Mouse (Mus musculus) MEL (cell line): ENCODE results near the gene Swt1. TPM values are rescaled to one million over a fixed set of nuclear protein-coding genes. Genes with fewer than 3 reads are reported as not detected.

Experiments
- DNase-seq: peaks from one replicate; pipeline ENCODE4 v3.0.0; 2011; ENCODE audit warnings: low read depth, low spot score
- H3K27ac ChIP-seq: 2 replicates; pipeline ENCODE4 v1.5.1; 2012; ENCODE audit warnings: low read depth, mild to moderate bottlenecking, control low read depth, low read length, moderate library complexity; ENCODE audit not compliant: control insufficient read depth
- H3K27me3 ChIP-seq, 2 experiments: fragments of 150-350 bp in 1 of 2; sonication (generic) in 1 of 2; 2 replicates each; pipeline ENCODE4 v1.6.1; 2012; ENCODE audit warnings: low read length in 2 of 2, mild to moderate bottlenecking in 2 of 2, improper control_type of control experiment in 1 of 2, moderate library complexity in 1 of 2; ENCODE audit not compliant: insufficient read depth in 2 of 2, control insufficient read depth in 1 of 2
- H3K36me3 ChIP-seq, 2 experiments: 2 replicates each; pipeline ENCODE4 v1.6.1; 2012 to 2014; ENCODE audit warnings: low read length in 2 of 2, improper control_type of control experiment in 1 of 2, inconsistent platforms in 1 of 2, mild to moderate bottlenecking in 1 of 2; ENCODE audit not compliant: insufficient read depth in 2 of 2, control insufficient read depth in 1 of 2
- H3K4me1 ChIP-seq, 2 experiments: fragments of 150-350 bp in 1 of 2; sonication (generic) in 1 of 2; 2 replicates each; pipeline ENCODE4 v1.6.1; 2012; ENCODE audit warnings: low read length in 2 of 2, improper control_type of control experiment in 1 of 2, mild to moderate bottlenecking in 1 of 2; ENCODE audit not compliant: insufficient read depth in 2 of 2, control insufficient read depth in 1 of 2
- H3K4me3 ChIP-seq, 2 experiments: fragments of 150-350 bp in 1 of 2; sonication (generic) in 1 of 2; 2 replicates each; pipeline ENCODE4 v1.5.1; 2012; ENCODE audit warnings: low read depth in 2 of 2, low read length in 2 of 2, mild to moderate bottlenecking in 2 of 2, moderate library complexity in 2 of 2, control low read depth in 1 of 2, improper control_type of control experiment in 1 of 2; ENCODE audit not compliant: control insufficient read depth in 1 of 2, insufficient read depth in 1 of 2
- H3K79me2 ChIP-seq: 2 replicates; pipeline ENCODE4 v1.6.1; 2012; ENCODE audit warnings: mild to moderate bottlenecking, low read length, moderate library complexity; ENCODE audit not compliant: control insufficient read depth, poor library complexity, insufficient read depth
- H3K9ac ChIP-seq: 2 replicates; pipeline ENCODE4 v1.6.1; 2012; ENCODE audit warnings: low read depth, mild to moderate bottlenecking, control low read depth, low read length, moderate library complexity; ENCODE audit not compliant: control insufficient read depth, poor library complexity, severe bottlenecking
- H3K9me3 ChIP-seq: fragments of 150-350 bp; sonication (generic); replicated peaks from 2 replicates; pipeline ENCODE4 v1.6.1; 2012; ENCODE audit warnings: mild to moderate bottlenecking, low read length, improper control_type of control experiment, moderate library complexity; ENCODE audit not compliant: insufficient read depth
- BHLHE40 ChIP-seq: IDR thresholded peaks from 2 replicates; pipeline ENCODE4 v1.6.1; 2012; ENCODE audit warnings: low read depth, mild to moderate bottlenecking, inconsistent platforms, low read length, improper control_type of control experiment, borderline replicate concordance
- CHD2 ChIP-seq: IDR thresholded peaks from 2 replicates; pipeline ENCODE4 v1.6.1; 2011; ENCODE audit warnings: low read length, improper control_type of control experiment
- CTCF ChIP-seq, 3 experiments: IDR thresholded peaks in 2 of 3; conservative IDR thresholded peaks in 1 of 3; 2 replicates each; pipeline ENCODE4 v1.5.1; 2011 to 2012; ENCODE audit warnings: low read length in 3 of 3, low read depth in 2 of 3, mild to moderate bottlenecking in 2 of 3, improper control_type of control experiment in 1 of 3, inconsistent platforms in 1 of 3, mixed read lengths in 1 of 3, moderate library complexity in 1 of 3; ENCODE audit not compliant: control insufficient read depth in 1 of 3, insufficient read depth in 1 of 3, poor library complexity in 1 of 3, severe bottlenecking in 1 of 3
- E2F4 ChIP-seq: IDR thresholded peaks from 2 replicates; pipeline ENCODE4 v1.6.1; 2011; ENCODE audit warnings: low read depth, low read length, improper control_type of control experiment, borderline replicate concordance
- ELF1 ChIP-seq: IDR thresholded peaks from 2 replicates; pipeline ENCODE4 v1.6.1; 2014; ENCODE audit warnings: low read depth, mild to moderate bottlenecking, inconsistent platforms, low read length, improper control_type of control experiment, moderate library complexity
- ETS1 ChIP-seq: IDR thresholded peaks from 2 replicates; pipeline ENCODE4 v1.6.1; 2012; ENCODE audit warnings: low read depth, mild to moderate bottlenecking, inconsistent platforms, low read length, improper control_type of control experiment, moderate library complexity
- GABPA ChIP-seq: IDR thresholded peaks from 2 replicates; pipeline ENCODE4 v1.6.1; 2012; ENCODE audit warnings: low read depth, mild to moderate bottlenecking, inconsistent platforms, low read length, improper control_type of control experiment, moderate library complexity
- GATA1 ChIP-seq: IDR thresholded peaks from 2 replicates; pipeline ENCODE4 v1.6.1; 2011; ENCODE audit warnings: low read depth, low read length, improper control_type of control experiment
- HCFC1 ChIP-seq: IDR thresholded peaks from 2 replicates; pipeline ENCODE4 v1.6.1; 2012; ENCODE audit warnings: low read depth, mild to moderate bottlenecking, inconsistent platforms, low read length, improper control_type of control experiment, moderate library complexity
- KAT2A ChIP-seq: conservative IDR thresholded peaks from 2 replicates; pipeline ENCODE4 v1.6.1; 2012; ENCODE audit warnings: low read depth, low read length, improper control_type of control experiment, inconsistent platforms
- MAFK ChIP-seq: IDR thresholded peaks from 2 replicates; pipeline ENCODE4 v1.6.1; 2011; ENCODE audit warnings: low read depth, mild to moderate bottlenecking, low read length, improper control_type of control experiment, borderline replicate concordance
- MAX ChIP-seq: IDR thresholded peaks from 2 replicates; pipeline ENCODE4 v1.6.1; 2011; ENCODE audit warnings: low read length, improper control_type of control experiment
- MEF2A ChIP-seq: IDR thresholded peaks from 2 replicates; pipeline ENCODE4 v1.6.1; 2014; ENCODE audit warnings: low read depth, mild to moderate bottlenecking, inconsistent platforms, low read length, improper control_type of control experiment; ENCODE audit not compliant: poor library complexity, insufficient replicate concordance, severe bottlenecking; ENCODE audit errors: extremely low read depth
- MXI1 ChIP-seq: IDR thresholded peaks from 2 replicates; pipeline ENCODE4 v1.6.1; 2011; ENCODE audit warnings: mild to moderate bottlenecking, low read depth, low read length, improper control_type of control experiment
- MYB ChIP-seq: IDR thresholded peaks from 2 replicates; pipeline ENCODE4 v1.6.1; 2011; ENCODE audit warnings: mild to moderate bottlenecking, low read depth, low read length, improper control_type of control experiment
- NELFE ChIP-seq: IDR thresholded peaks from 2 replicates; pipeline ENCODE4 v1.6.1; 2011; ENCODE audit warnings: low read depth, low read length, improper control_type of control experiment
- NRF1 ChIP-seq: IDR thresholded peaks from 2 replicates; pipeline ENCODE4 v1.6.1; 2014; ENCODE audit warnings: low read depth, mild to moderate bottlenecking, inconsistent platforms, low read length, improper control_type of control experiment, moderate library complexity; ENCODE audit not compliant: poor library complexity, insufficient read depth, severe bottlenecking
- POLR2A ChIP-seq, 2 experiments: IDR thresholded peaks; 2 replicates each; pipeline ENCODE4 v1.6.1; 2011 to 2012; ENCODE audit warnings: low read length in 2 of 2, mild to moderate bottlenecking in 2 of 2, control low read depth in 1 of 2, improper control_type of control experiment in 1 of 2, low read depth in 1 of 2, moderate library complexity in 1 of 2; ENCODE audit not compliant: control insufficient read depth in 1 of 2, insufficient read depth in 1 of 2, poor library complexity in 1 of 2
- POLR2AphosphoS2 ChIP-seq: IDR thresholded peaks from 2 replicates; pipeline ENCODE4 v1.6.1; 2011; ENCODE audit warnings: low read length, improper control_type of control experiment
- RAD21 ChIP-seq: IDR thresholded peaks from 2 replicates; pipeline ENCODE4 v1.6.1; 2011; ENCODE audit warnings: mild to moderate bottlenecking, low read depth, low read length, improper control_type of control experiment
- RCOR1 ChIP-seq: IDR thresholded peaks from 2 replicates; pipeline ENCODE4 v1.6.1; 2012; ENCODE audit warnings: low read depth, mild to moderate bottlenecking, inconsistent platforms, low read length, improper control_type of control experiment
- SMC3 ChIP-seq: IDR thresholded peaks from 2 replicates; pipeline ENCODE4 v1.6.1; 2011; ENCODE audit warnings: low read depth, low read length, improper control_type of control experiment
- TCF12 ChIP-seq: IDR thresholded peaks from 2 replicates; pipeline ENCODE4 v1.6.1; 2014; ENCODE audit warnings: low read depth, mild to moderate bottlenecking, inconsistent platforms, low read length, improper control_type of control experiment, moderate library complexity
- UBTF ChIP-seq: IDR thresholded peaks from 2 replicates; pipeline ENCODE4 v1.6.1; 2012; ENCODE audit warnings: low read depth, mild to moderate bottlenecking, inconsistent platforms, low read length, improper control_type of control experiment, moderate library complexity, borderline replicate concordance; ENCODE audit not compliant: insufficient read depth
- USF2 ChIP-seq, 2 experiments: IDR thresholded peaks; 2 replicates each; pipeline ENCODE4 v1.6.1; 2011 to 2012; ENCODE audit warnings: improper control_type of control experiment in 2 of 2, low read length in 2 of 2, borderline replicate concordance in 1 of 2, inconsistent platforms in 1 of 2, low read depth in 1 of 2, mild to moderate bottlenecking in 1 of 2; ENCODE audit not compliant: insufficient read depth in 1 of 2
- ZKSCAN1 ChIP-seq: IDR thresholded peaks from 2 replicates; pipeline ENCODE4 v1.6.1; 2012; ENCODE audit warnings: low read depth, mild to moderate bottlenecking, inconsistent platforms, low read length, improper control_type of control experiment, moderate library complexity
- polyA plus RNA-seq, 2 experiments: library from polyadenylated mRNA; stranded (reverse) in 1 of 2; unstranded in 1 of 2; fragments of >175 nt in 1 of 2; fragments of >200 nt in 1 of 2; gene quantifications; 2 replicates each; pipeline versions ENCODE4 v1.2.1 to v1.2.4; 2012; ENCODE audit warnings: low replicate concordance in 2 of 2, low read depth in 1 of 2; ENCODE audit not compliant: insufficient read length in 2 of 2, insufficient read depth in 1 of 2, missing spikeins in 1 of 2
- total RNA-seq: library from RNA; depleted of rRNA; stranded (reverse); fragments of 300-350 nt; gene quantifications from 2 replicates; pipeline ENCODE4 v1.2.3, GENCODE M21; 2012

Gene Swt1
- total and polyA plus RNA-seq, 3 experiments, result 13.5 to 13.7 TPM; not detected in 1

DNA sequence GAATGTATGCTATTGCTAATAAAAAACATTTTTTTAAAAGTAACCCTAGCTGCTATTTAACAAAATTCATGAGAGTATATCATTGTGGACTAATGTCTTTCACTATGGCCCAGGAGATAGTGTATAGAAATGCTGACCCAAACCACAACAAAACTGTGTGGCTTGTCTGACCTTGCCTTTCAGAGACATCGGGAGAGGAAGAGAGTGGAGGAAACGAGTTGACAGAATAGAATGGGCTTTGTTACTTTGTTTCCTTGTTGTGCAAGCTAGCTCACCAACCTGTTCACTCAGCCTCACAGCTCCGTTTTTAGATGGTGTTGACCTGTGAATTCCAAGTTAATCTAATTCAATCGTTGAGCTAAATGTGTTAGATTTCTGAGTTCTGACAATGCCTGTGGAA lies 107.8 kb downstream of the Swt1 start:
- no peak overlapping the region for H3K4me3 ChIP-seq
- H3K79me2 ChIP-seq, result no peaks in the 10 kb centered on the region
- TF ChIP-seq HCFC1 (no peak), ZKSCAN1 (no peak), RAD21 (no peak), POLR2AphosphoS2 (no peak), BHLHE40 (no peak), RCOR1 (no peak), SMC3 (no peak), E2F4 (no peak), NRF1 (no peak), MEF2A (no peak), UBTF (no peak), CTCF (IDR thresholded peaks at IDR 0.05 in 2 of 3, conservative IDR thresholded peaks at IDR 0.05 in 1 of 3; ENCODE audit: control insufficient read depth in 1 of 3, insufficient read depth in 1 of 3, low read depth in 2 of 3, low read length in 3 of 3, poor library complexity in 1 of 3, severe bottlenecking in 1 of 3) (no peak), ETS1 (no peak), POLR2A (IDR thresholded peaks at IDR 0.05; ENCODE audit: control insufficient read depth in 1 of 2, insufficient read depth in 1 of 2, low read depth in 1 of 2, low read length in 2 of 2, poor library complexity in 1 of 2) (no peak), MXI1 (no peak), GABPA (no peak), MAFK (no peak), NELFE (no peak)
- DNase-seq, result no peak
- no peaks in the 10 kb centered on the region for H3K36me3 ChIP-seq
- no peak overlapping the region for H3K9ac ChIP-seq
- H3K4me1 ChIP-seq, result no peaks in the 10 kb centered on the region
- H3K27ac ChIP-seq, result no peak overlapping the region
- no peaks in the 10 kb centered on the region for H3K27me3 ChIP-seq
- no peaks in the 10 kb centered on the region for H3K9me3 ChIP-seq

DNA sequence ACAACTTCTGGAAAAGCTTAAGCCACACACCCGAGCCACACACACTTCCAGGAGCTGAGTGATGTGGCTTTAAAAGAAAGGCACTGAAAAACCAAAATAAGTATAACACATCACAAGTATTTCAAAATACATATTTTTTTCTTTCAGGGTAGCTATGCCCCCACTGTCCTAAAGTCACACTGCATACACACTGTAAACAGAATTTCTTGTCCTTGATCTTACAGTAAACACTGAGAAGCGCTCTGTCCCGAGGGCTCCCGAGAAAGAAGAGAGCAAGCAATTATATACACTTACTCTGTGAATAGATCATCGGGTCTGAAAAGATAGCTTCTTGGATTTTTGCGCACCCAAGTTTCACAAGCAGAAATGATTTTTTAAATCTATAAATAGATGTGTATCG lies 109.0 kb downstream of the Swt1 start:
- no peaks in the 10 kb centered on the region for H3K27me3 ChIP-seq
- TF ChIP-seq GATA1 (no peak), ELF1 (no peak), TCF12 (no peak), MAX (no peak), ZKSCAN1 (no peak), MEF2A (no peak), MAFK (no peak), POLR2AphosphoS2 (no peak), USF2 (IDR thresholded peaks at IDR 0.05; ENCODE audit: borderline replicate concordance in 1 of 2, insufficient read depth in 1 of 2, low read depth in 1 of 2, low read length in 2 of 2) (no peak), ETS1 (no peak), CHD2 (no peak), KAT2A (no peak), MYB (no peak)
- TF ChIP-seq, all 39 proteins: peak for 0
- Histone ChIP-seq H3K4me1 (no peaks in the 10 kb centered on the region), H3K36me3 (no peaks in the 10 kb centered on the region), H3K9me3 (no peaks in the 10 kb centered on the region), H3K27ac (no peak overlapping the region), H3K79me2 (no peaks in the 10 kb centered on the region), H3K4me3 (no peak overlapping the region), H3K9ac (no peak overlapping the region)
- DNase-seq, result no peak
